In genomic region chr6:4086663-4087454, GRCm38 (mm10) we compare ENCODE assay signal across 8 mouse cellular contexts. TPM values are rescaled to one million over a fixed set of nuclear protein-coding genes. Genes with fewer than 3 reads are reported as not detected.
A peak's percentile ranks its signal among the peaks of the same experiment; 100 is the strongest.
DNase-seq lines count a peak whose midpoint lies in the region; ATAC-seq lines count a peak whose summit lies in the region.

Gene Bet1, minus strand, starts transcription at chr6:4086972.

- no peaks in the 10 kb centered on the region for H3K36me3 ChIP-seq in hindbrain, embryonic 11.5 days (ENCODE audit: control insufficient read depth, insufficient read depth, low read length)

- H3K4me1 ChIP-seq in hindbrain, embryonic 11.5 days (replicated peaks; ENCODE audit: control insufficient read depth, insufficient read depth, low read length) = no peaks in the 10 kb centered on the region

- H3K9ac ChIP-seq in hindbrain, embryonic 11.5 days (ENCODE audit: low read depth, low read length) = peak within 1 kb of the TSS; percentile 65

- WGBS in hindbrain, embryonic 11.5 days = 2% methylated on average over 24 of the region's 24 CpGs

- peak; percentile 100 for ATAC-seq in hindbrain, embryonic 11.5 days (ENCODE audit: low FRiP score)

- H3K9me3 ChIP-seq in hindbrain, embryonic 11.5 days (ENCODE audit: control insufficient read depth, low read length) = no peaks in the 10 kb centered on the region

- no peak within 1 kb of the TSS for H3K27ac ChIP-seq in hindbrain, embryonic 11.5 days (ENCODE audit: low read depth, low read length)

- DNase-seq in Muller cell, postnatal 12 days (ENCODE audit: inconsistent ontology term) = peak; percentile 89
- DNase-seq in cerebellum, adult 9-11 months = peak; percentile 88
- DNase-seq in frontal cortex, adult 2 months (ENCODE audit: extremely low spot score in 1 of 2, low spot score in 1 of 2) = peak; percentile 90 to 94
- DNase-seq in hindbrain, embryonic 11.5 days (ENCODE audit: low spot score) = peak; percentile 96
- DNase-seq in layer of hippocampus, postnatal 10 days (ENCODE audit: low spot score in 2 of 2) = peak; percentile 77 to 81
- DNase-seq in lung, postnatal 10 days = peak; percentile 96
- peak; percentile 84 for DNase-seq in ovary, postnatal 36 days (ENCODE audit: low spot score)
- DNase-seq in thymus, postnatal 25 days = peak; percentile 87

- H3K4me3 ChIP-seq in hindbrain, embryonic 11.5 days (ENCODE audit: low read depth, low read length) = peak within 1 kb of the TSS; percentile 62

- H3K27me3 ChIP-seq in hindbrain, embryonic 11.5 days (ENCODE audit: control insufficient read depth, insufficient read depth, low read length) = no peaks in the 10 kb centered on the region

- H3K4me2 ChIP-seq in hindbrain, embryonic 11.5 days (replicated peaks; ENCODE audit: low read depth, low read length) = peak within 1 kb of the TSS; percentile 42

RNA-seq across cellular contexts. Expression of gene Bet1, which starts in this region (rescaled TPM):
- 23.6 and 25.0 TPM in 2 replicates for polyA plus RNA-seq in frontal cortex, adult 2 months (2012; rRNA removed)
- 59.5 and 59.6 TPM in 2 replicates for polyA plus RNA-seq in hindbrain, embryonic 11.5 days (2014; fragmentation: Nextera tagmentation; extraction: Ambion mirVana)
- 10 to 100 TPM; 21.1 to 21.2 TPM for total RNA-seq in layer of hippocampus, postnatal 10 days (2021)
